Mouse (Mus musculus) small intestine, adult 2 months (tissue): Measurements from ENCODE around the gene Taar7b.

ENCODE experiments used
- CTCF ChIP-seq: fragments of 200-500 bp; IDR thresholded peaks from 2 replicates; pipeline ENCODE4 v1.5.1; 2012; ENCODE audit warnings: low read depth, mild to moderate bottlenecking, control low read depth, inconsistent platforms, low read length, moderate library complexity, mixed read lengths; ENCODE audit not compliant: insufficient replicate concordance, insufficient read length; ENCODE audit errors: extremely low read depth
- POLR2A ChIP-seq: fragments of 200-500 bp; IDR thresholded peaks from 2 replicates; pipeline ENCODE4 v1.6.1; 2012; ENCODE audit warnings: low read depth, mild to moderate bottlenecking, control low read depth, inconsistent platforms, low read length, moderate library complexity

GRCm38 (mm10) chr10:24031347-24031746 is 31.6 kb downstream of the Taar7b start:
- TF ChIP-seq CTCF, result no peak
- TF ChIP-seq POLR2A, result no peak
